Mouse (Mus musculus): ENCODE data around the gene Cib2. TPM values are rescaled to one million over a fixed set of nuclear protein-coding genes. Genes with fewer than 3 reads are reported as not detected.

The Cib2 gene
- polyA plus RNA-seq, 1 experiment = 1.9 TPM

GRCm38 (mm10) chr9:54558731-54559130 lies 1.3 kb downstream of the Cib2 start:
- Histone ChIP-seq H3K4me3 (ENCODE audit: insufficient read depth, poor library complexity, severe bottlenecking) (no peak overlapping the region), H3K27me3 (ENCODE audit: control insufficient read depth, insufficient read depth, insufficient read length) (peaks cover 4% of the 10 kb centered on the region), H3K79me2 (ENCODE audit: control insufficient read depth, insufficient read depth) (no peaks in the 10 kb centered on the region), H3K36me3 (ENCODE audit: control insufficient read depth, insufficient read depth) (no peaks in the 10 kb centered on the region), H3K79me3 (ENCODE audit: low read depth) (no peaks in the 10 kb centered on the region), H3ac (ENCODE audit: control insufficient read depth, insufficient read length, low read depth) (no peak overlapping the region)
- no peak for TF ChIP-seq CTCF (IDR thresholded peaks at IDR 0.05; ENCODE audit: control insufficient read depth, insufficient read depth, insufficient read length)
- TF ChIP-seq MYOG (IDR thresholded peaks at IDR 0.05; ENCODE audit: control insufficient read depth, extremely low read depth, insufficient read length) = no peak
- no peak for TF ChIP-seq MAX (IDR thresholded peaks at IDR 0.05)
- no peak for TF ChIP-seq FOSL1 (IDR thresholded peaks at IDR 0.05; ENCODE audit: insufficient read depth, low read length, poor library complexity, severe bottlenecking)
- no peak for TF ChIP-seq USF1 (IDR thresholded peaks at IDR 0.05; ENCODE audit: low read depth)
- no peak for TF ChIP-seq MYOD1 (IDR thresholded peaks at IDR 0.05; ENCODE audit: control insufficient read depth, insufficient read length, low read depth)
- no peak for TF ChIP-seq CEBPB (IDR thresholded peaks at IDR 0.05; ENCODE audit: low read depth)

GRCm38 (mm10) chr9:54555044-54555443 lies 5.0 kb downstream of the Cib2 start:
- Histone ChIP-seq H3K27me3 (ENCODE audit: control insufficient read depth, insufficient read depth, insufficient read length) (peaks cover 4% of the 10 kb centered on the region), H3K79me2 (ENCODE audit: control insufficient read depth, insufficient read depth) (no peaks in the 10 kb centered on the region)
- TF ChIP-seq MYOD1 (IDR thresholded peaks at IDR 0.05; ENCODE audit: control insufficient read depth, insufficient read length, low read depth) (no peak), CTCF (IDR thresholded peaks at IDR 0.05; ENCODE audit: control insufficient read depth, insufficient read depth, insufficient read length) (no peak), CEBPB (IDR thresholded peaks at IDR 0.05; ENCODE audit: low read depth) (no peak), USF1 (IDR thresholded peaks at IDR 0.05; ENCODE audit: low read depth) (no peak), FOSL1 (IDR thresholded peaks at IDR 0.05; ENCODE audit: insufficient read depth, low read length, poor library complexity, severe bottlenecking) (no peak), MAX (IDR thresholded peaks at IDR 0.05) (no peak), MYOG (IDR thresholded peaks at IDR 0.05; ENCODE audit: control insufficient read depth, extremely low read depth, insufficient read length) (no peak)

DNA sequence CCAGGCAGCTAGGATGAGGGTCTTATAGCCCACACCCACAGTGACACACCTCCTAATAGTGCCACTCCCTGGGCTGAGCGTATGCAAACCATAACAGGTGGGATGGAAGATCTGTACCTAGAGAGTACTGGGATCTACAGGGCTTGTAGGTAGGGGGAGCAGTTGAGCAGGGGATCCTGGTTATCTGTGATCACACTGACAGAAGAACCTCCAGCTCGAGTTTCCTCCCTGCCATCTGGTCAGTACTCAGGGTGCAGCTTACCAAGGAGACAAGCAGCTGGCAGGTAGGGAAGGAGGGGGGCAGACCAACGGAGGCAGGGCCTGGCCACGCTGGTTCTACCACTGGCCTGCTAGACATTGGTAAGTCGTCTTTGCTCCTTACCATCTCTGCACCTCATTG lies 7.6 kb downstream of the Cib2 start:
- TF ChIP-seq MYOG (IDR thresholded peaks at IDR 0.05; ENCODE audit: control insufficient read depth, extremely low read depth, insufficient read length) = no peak
- no peak for TF ChIP-seq FOSL1 (IDR thresholded peaks at IDR 0.05; ENCODE audit: insufficient read depth, low read length, poor library complexity, severe bottlenecking)
- TF ChIP-seq USF1 (IDR thresholded peaks at IDR 0.05; ENCODE audit: low read depth) = no peak
- no peak for TF ChIP-seq CEBPB (IDR thresholded peaks at IDR 0.05; ENCODE audit: low read depth)
- no peak for TF ChIP-seq CTCF (IDR thresholded peaks at IDR 0.05; ENCODE audit: control insufficient read depth, insufficient read depth, insufficient read length)
- TF ChIP-seq MYOD1 (IDR thresholded peaks at IDR 0.05; ENCODE audit: control insufficient read depth, insufficient read length, low read depth) = no peak
- no peak for TF ChIP-seq MAX (IDR thresholded peaks at IDR 0.05)

More at GRCm38 (mm10) chr9:54555044-54555443, 5.0 kb downstream of the Cib2 start:
- no peak overlapping the region for H3ac ChIP-seq (ENCODE audit: control insufficient read depth, insufficient read length, low read depth)
- H3K36me3 ChIP-seq (ENCODE audit: control insufficient read depth, insufficient read depth) = no peaks in the 10 kb centered on the region
- no peak overlapping the region for H3K4me3 ChIP-seq (ENCODE audit: insufficient read depth, poor library complexity, severe bottlenecking)
- H3K79me3 ChIP-seq (ENCODE audit: low read depth) = no peaks in the 10 kb centered on the region

GRCm38 (mm10) chr9:54549433-54549832 lies 10.6 kb downstream of the Cib2 start:
- TF ChIP-seq CTCF (IDR thresholded peaks at IDR 0.05; ENCODE audit: control insufficient read depth, insufficient read depth, insufficient read length) (no peak), MAX (IDR thresholded peaks at IDR 0.05) (no peak), USF1 (IDR thresholded peaks at IDR 0.05; ENCODE audit: low read depth) (no peak), FOSL1 (IDR thresholded peaks at IDR 0.05; ENCODE audit: insufficient read depth, low read length, poor library complexity, severe bottlenecking) (no peak), MYOG (IDR thresholded peaks at IDR 0.05; ENCODE audit: control insufficient read depth, extremely low read depth, insufficient read length) (no peak), MYOD1 (IDR thresholded peaks at IDR 0.05; ENCODE audit: control insufficient read depth, insufficient read length, low read depth) (no peak), CEBPB (IDR thresholded peaks at IDR 0.05; ENCODE audit: low read depth) (no peak)
- H3K79me3 ChIP-seq (ENCODE audit: low read depth) = no peaks in the 10 kb centered on the region
- H3K36me3 ChIP-seq (ENCODE audit: control insufficient read depth, insufficient read depth) = no peaks in the 10 kb centered on the region
- H3K27me3 ChIP-seq (ENCODE audit: control insufficient read depth, insufficient read depth, insufficient read length) = no peaks in the 10 kb centered on the region
- H3K4me3 ChIP-seq (ENCODE audit: insufficient read depth, poor library complexity, severe bottlenecking) = no peak overlapping the region
- H3K79me2 ChIP-seq (ENCODE audit: control insufficient read depth, insufficient read depth) = no peaks in the 10 kb centered on the region
- no peak overlapping the region for H3ac ChIP-seq (ENCODE audit: control insufficient read depth, insufficient read length, low read depth)

More for the DNA sequence above, 7.6 kb downstream of the Cib2 start:
- no peak overlapping the region for H3ac ChIP-seq (ENCODE audit: control insufficient read depth, insufficient read length, low read depth)
- no peak overlapping the region for H3K4me3 ChIP-seq (ENCODE audit: insufficient read depth, poor library complexity, severe bottlenecking)
- H3K36me3 ChIP-seq (ENCODE audit: control insufficient read depth, insufficient read depth) = no peaks in the 10 kb centered on the region
- no peaks in the 10 kb centered on the region for H3K79me3 ChIP-seq (ENCODE audit: low read depth)
- H3K79me2 ChIP-seq (ENCODE audit: control insufficient read depth, insufficient read depth) = no peaks in the 10 kb centered on the region
- peaks cover under 1% of the 10 kb centered on the region for H3K27me3 ChIP-seq (ENCODE audit: control insufficient read depth, insufficient read depth, insufficient read length)

DNA sequence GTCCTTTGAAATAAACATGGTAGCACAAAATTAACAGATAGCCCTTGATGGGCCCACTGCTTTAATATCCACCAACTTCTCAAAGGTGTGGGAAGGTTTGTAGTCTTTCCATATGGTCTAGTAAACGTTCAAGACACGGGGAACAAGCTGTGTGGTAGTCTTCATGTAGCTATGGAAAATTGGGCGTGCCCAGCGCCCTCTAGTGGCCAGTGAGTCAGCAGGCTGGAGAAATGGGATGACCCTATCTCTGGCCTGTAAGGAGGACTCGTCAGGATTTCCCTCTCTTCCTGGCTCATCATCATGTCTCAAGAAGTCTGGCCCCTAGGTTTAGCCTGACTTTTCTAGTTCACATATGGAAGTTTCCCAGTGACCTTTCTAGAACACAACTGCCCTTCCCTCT lies 12.5 kb downstream of the Cib2 start:
- Histone ChIP-seq H3K4me3 (ENCODE audit: insufficient read depth, poor library complexity, severe bottlenecking) (no peak overlapping the region), H3K79me2 (ENCODE audit: control insufficient read depth, insufficient read depth) (no peaks in the 10 kb centered on the region), H3K79me3 (ENCODE audit: low read depth) (no peaks in the 10 kb centered on the region), H3ac (ENCODE audit: control insufficient read depth, insufficient read length, low read depth) (no peak overlapping the region), H3K27me3 (ENCODE audit: control insufficient read depth, insufficient read depth, insufficient read length) (peaks cover 10% of the 10 kb centered on the region), H3K36me3 (ENCODE audit: control insufficient read depth, insufficient read depth) (no peaks in the 10 kb centered on the region)
- no peak for TF ChIP-seq MAX (IDR thresholded peaks at IDR 0.05)
- TF ChIP-seq USF1 (IDR thresholded peaks at IDR 0.05; ENCODE audit: low read depth) = no peak
- no peak for TF ChIP-seq FOSL1 (IDR thresholded peaks at IDR 0.05; ENCODE audit: insufficient read depth, low read length, poor library complexity, severe bottlenecking)
- TF ChIP-seq MYOD1 (IDR thresholded peaks at IDR 0.05; ENCODE audit: control insufficient read depth, insufficient read length, low read depth) = no peak
- no peak for TF ChIP-seq CEBPB (IDR thresholded peaks at IDR 0.05; ENCODE audit: low read depth)
- TF ChIP-seq MYOG (IDR thresholded peaks at IDR 0.05; ENCODE audit: control insufficient read depth, extremely low read depth, insufficient read length) = no peak
- no peak for TF ChIP-seq CTCF (IDR thresholded peaks at IDR 0.05; ENCODE audit: control insufficient read depth, insufficient read depth, insufficient read length)

- TF ChIP-seq USF1 (IDR thresholded peaks at IDR 0.05; ENCODE audit: low read depth) = no peak
- TF ChIP-seq MAX (IDR thresholded peaks at IDR 0.05) = no peak
- TF ChIP-seq MYOD1 (IDR thresholded peaks at IDR 0.05; ENCODE audit: control insufficient read depth, insufficient read length, low read depth) = no peak
- H3K79me3 ChIP-seq (ENCODE audit: low read depth) = no peaks in the 10 kb centered on the region
- H3ac ChIP-seq (ENCODE audit: control insufficient read depth, insufficient read length, low read depth) = no peak overlapping the region
- H3K36me3 ChIP-seq (ENCODE audit: control insufficient read depth, insufficient read depth) = no peaks in the 10 kb centered on the region
- no peak overlapping the region for H3K4me3 ChIP-seq (ENCODE audit: insufficient read depth, poor library complexity, severe bottlenecking)
- peaks cover 13% of the 10 kb centered on the region for H3K27me3 ChIP-seq (ENCODE audit: control insufficient read depth, insufficient read depth, insufficient read length)
- H3K79me2 ChIP-seq (ENCODE audit: control insufficient read depth, insufficient read depth) = no peaks in the 10 kb centered on the region
Measured at GRCm38 (mm10) chr9:54544954-54545315, 15.1 kb downstream of the Cib2 start.
